Mouse (Mus musculus) megakaryocyte, embryonic 14.5 days (primary cell): ENCODE measurements around the gene Olfr1450. TPM values are rescaled to one million over a fixed set of nuclear protein-coding genes. Genes with fewer than 3 reads are reported as not detected.
"Not testable (repeated sequence)": the region's sequence is repeated elsewhere in the genome, so short reads cannot be mapped to it uniquely, and the experiment has no call there.

Experiments
- H3K27me3 ChIP-seq: replicated peaks from 2 replicates; pipeline ENCODE3; 2012; ENCODE audit warnings: inconsistent platforms
- H3K36me3 ChIP-seq: replicated peaks from 2 replicates; pipeline ENCODE3; 2012; ENCODE audit warnings: low read length, inconsistent platforms, mixed read lengths
- H3K4me1 ChIP-seq: 2 replicates; pipeline ENCODE4 v1.6.1; 2012; ENCODE audit warnings: inconsistent platforms
- H3K4me3 ChIP-seq: replicated peaks from 2 replicates; pipeline ENCODE3; 2012; ENCODE audit warnings: moderate library complexity, mild to moderate bottlenecking, inconsistent platforms
- H3K9me3 ChIP-seq: 2 replicates; pipeline ENCODE4 v1.6.1; 2012; ENCODE audit warnings: inconsistent platforms
- FLI1 ChIP-seq: IDR thresholded peaks from 2 replicates; pipeline ENCODE4 v1.6.1; 2012; ENCODE audit warnings: low read length, inconsistent platforms, mixed read lengths
- GATA1 ChIP-seq: IDR thresholded peaks from 3 replicates; pipeline ENCODE4 v1.6.1; 2012; ENCODE audit warnings: mixed read lengths, low read length, inconsistent platforms, borderline replicate concordance
- polyA plus RNA-seq: library from polyadenylated mRNA; stranded (reverse); fragments of >175 nt; gene quantifications from 2 replicates; pipeline ENCODE4 v1.2.3, GENCODE M21; 2012; ENCODE audit warnings: low replicate concordance; ENCODE audit not compliant: insufficient read depth

Olfr1450 gene
- not detected in 2 replicates for polyA plus RNA-seq

DNA sequence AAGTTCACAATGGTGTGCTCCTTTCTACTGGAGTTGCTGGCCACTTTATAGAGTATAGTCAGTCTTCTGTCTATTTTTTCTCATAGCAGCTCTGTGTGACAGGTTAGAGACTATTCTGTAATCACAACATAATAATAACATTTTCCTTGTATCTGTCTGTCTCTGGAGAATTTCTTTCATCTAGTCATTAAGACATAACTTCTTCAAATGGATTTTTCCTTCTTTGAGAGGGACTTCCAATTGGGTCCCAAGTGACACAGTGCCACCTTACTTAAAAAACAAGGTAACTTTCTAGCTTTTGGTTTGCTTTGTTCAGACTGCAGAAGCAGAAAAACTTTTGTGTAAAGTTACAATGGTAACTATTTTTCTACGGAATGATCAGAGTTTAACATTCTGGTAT lies at the start of gene Olfr1450:
TSS of gene Olfr1450 (plus strand) at position 301 of the 400 bp plus-strand sequence.
- no peaks in the 10 kb centered on the region for H3K27me3 ChIP-seq
- 0 out of 2 replicates have a peak, but pooled peaks cover 3% of the 10 kb centered on the region for H3K9me3 ChIP-seq
- H3K4me3 ChIP-seq = no peak within 1 kb of the TSS
- no peaks in the 10 kb centered on the region for H3K4me1 ChIP-seq
- no peak for TF ChIP-seq GATA1
- no peak for TF ChIP-seq FLI1
- H3K36me3 ChIP-seq = no peaks in the 10 kb centered on the region

DNA sequence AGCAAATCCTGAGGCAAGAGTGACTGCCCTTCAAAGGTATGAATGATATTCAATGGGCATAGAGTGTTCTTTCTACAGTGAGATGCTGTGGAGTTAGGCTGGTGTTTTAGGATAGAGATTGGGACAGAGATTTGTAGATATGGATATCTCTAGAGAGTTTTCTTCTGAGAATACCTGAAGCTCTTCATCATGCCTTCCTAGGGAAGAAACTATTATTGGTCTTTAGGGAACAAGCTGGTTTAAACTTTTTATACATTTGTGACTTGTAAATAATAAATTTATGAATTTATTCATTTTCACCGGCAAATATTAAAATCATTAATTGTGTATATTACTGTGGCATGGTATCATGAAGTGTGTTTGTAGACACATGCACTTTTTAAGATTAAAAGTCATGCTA lies 46.4 kb upstream of the Olfr1450 start, which contains the start of gene Olfr1447:
TSS of gene Olfr1447 (minus strand) at position 101 of the 400 bp plus-strand sequence.
- H3K4me1 ChIP-seq = peaks cover 4% of the 10 kb centered on the region; the same call in 1 of the 2 replicates
- H3K4me3 ChIP-seq = no peak within 1 kb of the TSS
- H3K9me3 ChIP-seq = peaks cover 5% of the 10 kb centered on the region
- TF ChIP-seq FLI1 (no peak), GATA1 (no peak)
- no peaks in the 10 kb centered on the region for H3K36me3 ChIP-seq
- H3K27me3 ChIP-seq = no peaks in the 10 kb centered on the region

GRCm38 (mm10) chr19:12924319-12924718 lies 25.7 kb upstream of the Olfr1450 start, which contains the start of gene Olfr1448:
TSS of gene Olfr1448 (minus strand) at chr19:12924419.
- Histone ChIP-seq H3K27me3 (no peaks in the 10 kb centered on the region), H3K4me3 (no peak within 1 kb of the TSS), H3K9me3 (no peaks in the 10 kb centered on the region), H3K36me3 (no peaks in the 10 kb centered on the region), H3K4me1 (peaks cover 2% of the 10 kb centered on the region; the same call in 1 of the 2 replicates)
- no peak for TF ChIP-seq GATA1
- TF ChIP-seq FLI1 = no peak

DNA sequence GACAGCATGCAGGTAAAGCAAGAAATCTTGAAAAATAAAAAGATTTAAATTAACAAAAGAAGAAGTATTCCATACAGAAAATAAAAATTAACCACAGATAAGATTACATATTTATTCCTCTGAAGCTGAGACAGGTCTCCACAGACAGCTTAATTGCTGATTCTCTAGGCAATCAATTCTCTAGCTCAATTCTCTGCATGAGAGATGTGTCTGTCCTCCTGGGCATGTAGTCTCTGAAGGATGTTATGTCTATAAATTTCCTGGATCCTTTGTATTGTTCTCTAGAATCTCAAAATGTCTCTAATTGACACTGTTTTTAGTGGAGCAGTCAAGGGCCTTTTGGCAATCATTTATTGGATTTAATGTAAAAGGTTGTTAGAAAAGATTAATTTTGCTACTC lies 19.5 kb upstream of the Olfr1450 start, which contains the start of gene Olfr1449:
TSS of gene Olfr1449 (plus strand) at position 301 of the 400 bp plus-strand sequence.
- TF ChIP-seq GATA1 = no peak
- TF ChIP-seq FLI1 = no peak
- H3K9me3 ChIP-seq = no peaks in the 10 kb centered on the region
- H3K36me3 ChIP-seq = no peaks in the 10 kb centered on the region
- H3K4me1 ChIP-seq = peaks cover 12% of the 10 kb centered on the region; the same call in 1 of the 2 replicates
- H3K27me3 ChIP-seq = no peaks in the 10 kb centered on the region
- no peak within 1 kb of the TSS for H3K4me3 ChIP-seq

GRCm38 (mm10) chr19:12970082-12970481 lies 20.0 kb downstream of the Olfr1450 start:
- not testable (repeated sequence) for H3K4me3 ChIP-seq, H3K4me1 ChIP-seq, H3K27me3 ChIP-seq, H3K36me3 ChIP-seq
- peaks cover 12% of the 10 kb centered on the region for H3K9me3 ChIP-seq

DNA sequence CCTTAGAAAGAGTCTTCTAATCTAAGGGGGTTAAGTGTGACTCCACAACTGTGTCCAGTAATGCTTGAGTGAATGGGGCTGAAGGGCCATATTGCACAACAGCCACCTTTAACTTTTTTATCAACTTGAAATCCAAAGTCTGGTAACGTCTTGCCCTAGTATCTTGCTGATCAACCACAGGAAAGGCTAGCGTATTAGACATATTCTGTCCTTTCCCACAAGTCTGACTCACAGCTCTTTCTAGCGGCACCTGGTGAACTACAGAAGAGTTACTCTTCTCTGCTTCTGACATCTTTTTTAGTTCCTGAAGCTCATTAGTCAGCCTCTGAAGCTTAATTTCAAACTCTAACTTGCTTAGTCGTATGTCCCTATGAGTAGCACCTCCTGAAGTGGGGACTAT lies 42.3 kb downstream of the Olfr1450 start:
- not testable (repeated sequence) for H3K36me3 ChIP-seq, H3K27me3 ChIP-seq, H3K9me3 ChIP-seq, H3K4me3 ChIP-seq, H3K4me1 ChIP-seq

DNA sequence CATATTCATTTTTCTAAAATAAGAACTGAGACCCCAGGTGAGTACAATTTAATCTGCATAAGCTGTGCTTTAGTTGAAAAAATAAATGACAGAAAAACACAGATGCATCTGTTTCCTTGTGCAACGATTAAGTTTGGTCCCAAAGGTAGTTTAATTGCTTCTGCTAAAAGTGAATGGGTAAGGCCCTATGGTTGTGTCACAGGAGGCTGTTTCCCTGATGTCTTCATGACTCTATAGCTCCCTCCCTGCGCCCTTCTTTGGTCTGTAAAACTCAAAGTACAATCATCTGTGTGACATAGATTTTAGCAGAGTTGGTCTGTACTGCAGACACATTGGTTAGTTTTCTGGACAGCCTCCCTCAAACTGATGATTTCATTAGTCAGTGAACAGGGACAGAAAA lies 44.7 kb downstream of the Olfr1450 start, which contains the start of gene Olfr1451:
TSS of gene Olfr1451 (plus strand) at position 301 of the 400 bp plus-strand sequence.
- Histone ChIP-seq H3K27me3 (no peaks in the 10 kb centered on the region), H3K36me3 (no peaks in the 10 kb centered on the region), H3K9me3 (peaks cover 8% of the 10 kb centered on the region; the same call in 1 of the 2 replicates), H3K4me3 (no peak within 1 kb of the TSS), H3K4me1 (no peaks in the 10 kb centered on the region)
- TF ChIP-seq GATA1 (no peak), FLI1 (no peak)

Other genes starting within 250 kb of the Olfr1450 start
- gene Cntf, start 184.6 kb upstream of the Olfr1450 start, polyA plus RNA-seq = not detected in 2 replicates
- gene Zfp91, start 154.1 kb upstream of the Olfr1450 start, polyA plus RNA-seq = 16.1 and 19.5 TPM in 2 replicates
- gene Lpxn, start 154.1 kb upstream of the Olfr1450 start, polyA plus RNA-seq = 0.27 TPM in 1 of 2 replicates, not detected in the other
- gene Gm5244, start 103.6 kb upstream of the Olfr1450 start, polyA plus RNA-seq = not detected in 2 replicates
- gene Olfr1444, start 93.0 kb upstream of the Olfr1450 start, polyA plus RNA-seq = not detected in 2 replicates
- gene Olfr1445, start 66.4 kb upstream of the Olfr1450 start, polyA plus RNA-seq = not detected in 2 replicates
- gene Olfr1446, start 56.7 kb upstream of the Olfr1450 start, polyA plus RNA-seq = not detected in 2 replicates
- gene Olfr1447, start 46.5 kb upstream of the Olfr1450 start, polyA plus RNA-seq = not detected in 2 replicates
- gene Olfr1448, start 25.8 kb upstream of the Olfr1450 start, polyA plus RNA-seq = not detected in 2 replicates
- not detected in 2 replicates for gene Olfr1449, start 19.4 kb upstream of the Olfr1450 start, polyA plus RNA-seq
- gene Olfr1451, start 44.8 kb downstream of the Olfr1450 start, polyA plus RNA-seq = not detected in 2 replicates
- gene Olfr1453, start 78.1 kb downstream of the Olfr1450 start, polyA plus RNA-seq = not detected in 2 replicates
- not detected in 2 replicates for gene Olfr1454, start 110.4 kb downstream of the Olfr1450 start, polyA plus RNA-seq
- not detected in 2 replicates for gene Olfr1457, start 147.6 kb downstream of the Olfr1450 start, polyA plus RNA-seq
- not detected in 2 replicates for gene Olfr1458, start 156.5 kb downstream of the Olfr1450 start, polyA plus RNA-seq
- gene Olfr1459, start 199.3 kb downstream of the Olfr1450 start, polyA plus RNA-seq = 0.06 TPM in 1 of 2 replicates, not detected in the other
- gene Olfr1461, start 212.7 kb downstream of the Olfr1450 start, polyA plus RNA-seq = not detected in 2 replicates
- gene Olfr1462, start 235.5 kb downstream of the Olfr1450 start, polyA plus RNA-seq = not detected in 2 replicates